Mouse (Mus musculus): ENCODE measurements around the gene Clec3b.

DNA sequence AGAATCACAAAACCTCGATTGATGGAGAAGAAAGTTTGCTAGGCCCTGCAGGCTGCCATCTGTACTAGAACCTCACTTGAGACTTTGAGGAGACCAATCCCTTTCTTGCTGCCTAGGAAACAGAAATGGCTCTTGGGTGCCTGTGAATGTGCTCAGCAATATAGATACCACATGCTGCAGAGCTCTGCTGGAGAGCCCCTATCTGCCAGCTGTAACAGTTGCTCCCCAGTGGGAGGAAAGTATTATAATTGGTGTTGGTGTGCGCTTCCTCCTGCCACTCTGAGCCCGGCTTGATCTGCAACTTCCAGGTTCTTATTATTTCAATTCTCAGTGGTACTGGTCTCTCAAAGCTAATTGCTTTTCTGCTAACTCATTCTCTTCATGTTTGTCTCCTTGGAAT is 27.7 kb upstream of the Clec3b start:
- TF ChIP-seq CTCF (IDR thresholded peaks at IDR 0.05; ENCODE audit: borderline replicate concordance, control insufficient read depth, extremely low read depth, insufficient read depth, low read length, poor library complexity) (no peak), POLR2A (IDR thresholded peaks at IDR 0.05; ENCODE audit: control insufficient read depth, extremely low read depth, insufficient read depth, low read length, poor library complexity) (no peak)
